Mouse (Mus musculus) heart, postnatal 0 days (tissue): ENCODE measurements around the gene Crip2.

Experiments
- CTCF ChIP-seq: IDR thresholded peaks from 2 replicates; pipeline ENCODE4 v1.5.1; 2016; ENCODE audit warnings: antibody characterized with exemption, control low read depth, low read depth
- EP300 ChIP-seq: IDR thresholded peaks from 2 replicates; pipeline ENCODE4 v1.6.1; 2016; ENCODE audit warnings: antibody characterized with exemption, low read depth

- TF ChIP-seq CTCF (no peak), EP300 (no peak)
Measured at GRCm38 (mm10) chr12:113109801-113110200, 30.2 kb upstream of the Crip2 start.
